Mouse (Mus musculus): Measurements from ENCODE around the gene Rbp2. TPM values are rescaled to one million over a fixed set of nuclear protein-coding genes. Genes with fewer than 3 reads are reported as not detected.

Gene Rbp2
- polyA plus RNA-seq, 1 experiment from 2014 or later, result 4.1 TPM

DNA sequence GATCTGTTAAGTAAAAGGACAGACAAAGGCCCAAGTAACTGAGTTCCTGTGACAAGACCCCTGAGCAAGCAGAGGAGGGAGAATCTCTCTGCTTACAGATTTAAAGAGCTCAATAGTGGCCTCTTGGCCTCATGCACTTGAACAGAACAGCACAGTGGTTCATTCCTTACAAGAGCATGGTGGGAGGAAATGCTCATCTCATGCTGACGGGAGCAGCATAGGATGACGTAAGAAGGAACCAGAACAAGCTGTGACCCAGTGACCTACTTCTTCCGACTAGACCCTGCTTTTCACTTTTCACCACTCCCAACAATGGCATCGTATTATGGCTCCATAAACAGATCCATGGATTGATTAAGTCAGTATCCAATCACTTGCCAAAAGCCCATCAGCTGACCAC is 3.7 kb upstream of the Rbp2 start:
- no peaks in the 10 kb centered on the region for H3K4me1 ChIP-seq (ENCODE audit: control insufficient read depth, insufficient read depth, low read length)
- no peaks in the 10 kb centered on the region for H3K36me3 ChIP-seq (ENCODE audit: control insufficient read depth, insufficient read depth, low read length)
- H3K9ac ChIP-seq (replicated peaks; ENCODE audit: low read depth, low read length), result no peak overlapping the region
- 58% methylated on average over 4 of the region's 4 CpGs for WGBS
- H3K27ac ChIP-seq (ENCODE audit: low read length), result no peak overlapping the region
- no peaks in the 10 kb centered on the region for H3K9me3 ChIP-seq (ENCODE audit: control insufficient read depth, low read depth, low read length)
- no peak overlapping the region for H3K4me2 ChIP-seq (replicated peaks; ENCODE audit: low read depth, low read length)
- H3K27me3 ChIP-seq (ENCODE audit: control insufficient read depth, insufficient read depth, low read length), result no peaks in the 10 kb centered on the region
- ATAC-seq (ENCODE audit: insufficient number of reproducible peaks, insufficient read depth, low FRiP score, low read depth), result no peak
- no peak overlapping the region for H3K4me3 ChIP-seq (ENCODE audit: low read depth, low read length)

DNA sequence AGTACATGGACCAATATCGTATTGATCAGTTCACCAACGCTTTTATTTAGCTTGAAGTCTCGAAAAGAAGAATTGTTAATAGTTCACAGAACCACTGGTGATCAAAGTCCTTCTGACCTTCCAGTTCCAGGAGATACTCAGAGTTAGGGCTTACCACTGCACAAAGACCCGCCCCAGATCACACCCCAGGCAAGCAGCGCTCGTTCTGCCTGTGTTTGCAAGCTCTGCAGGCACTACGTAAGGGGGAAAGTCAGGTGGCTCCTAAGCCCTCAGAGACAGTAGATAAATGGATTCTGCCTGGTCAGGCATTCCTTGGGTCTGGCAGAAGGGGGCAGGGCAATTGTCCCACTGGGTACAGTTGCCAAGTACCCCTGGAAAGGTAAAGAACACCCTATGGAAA is 895 bp upstream of the Rbp2 start:
- H3K4me3 ChIP-seq (ENCODE audit: low read depth, low read length), result no peak overlapping the region
- no peaks in the 10 kb centered on the region for H3K36me3 ChIP-seq (ENCODE audit: control insufficient read depth, insufficient read depth, low read length)
- WGBS, result 69% methylated on average over 7 of the region's 7 CpGs
- H3K9me3 ChIP-seq (ENCODE audit: control insufficient read depth, low read depth, low read length), result no peaks in the 10 kb centered on the region
- H3K27ac ChIP-seq (ENCODE audit: low read length), result no peak overlapping the region
- no peaks in the 10 kb centered on the region for H3K27me3 ChIP-seq (ENCODE audit: control insufficient read depth, insufficient read depth, low read length)
- H3K4me2 ChIP-seq (replicated peaks; ENCODE audit: low read depth, low read length), result no peak overlapping the region
- H3K4me1 ChIP-seq (ENCODE audit: control insufficient read depth, insufficient read depth, low read length), result peaks cover under 1% of the 10 kb centered on the region; the same call in 1 of the 2 replicates
- no peak overlapping the region for H3K9ac ChIP-seq (replicated peaks; ENCODE audit: low read depth, low read length)
- ATAC-seq (ENCODE audit: insufficient number of reproducible peaks, insufficient read depth, low FRiP score, low read depth), result no peak

DNA sequence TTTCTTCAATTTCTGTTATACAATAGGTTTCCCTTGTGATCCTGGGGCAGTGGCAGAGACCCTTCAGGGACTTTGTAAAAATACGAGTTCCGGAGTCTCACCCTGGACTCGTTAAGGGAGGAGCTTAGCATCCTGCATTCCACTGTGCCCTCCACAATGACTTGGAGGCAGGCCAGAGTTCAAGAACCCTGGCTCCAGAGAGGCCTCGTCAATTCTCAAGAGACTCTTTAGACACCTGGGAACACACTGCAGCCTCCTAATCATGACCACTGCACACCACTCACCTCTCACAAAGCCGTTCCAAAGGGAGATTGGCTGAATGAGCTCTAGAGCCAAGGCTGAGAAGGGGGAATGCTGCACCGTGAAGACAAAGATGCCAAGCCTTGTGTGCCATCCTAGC is 1.4 kb downstream of the Rbp2 start:
- no peak overlapping the region for H3K27ac ChIP-seq (ENCODE audit: low read length)
- no peak for ATAC-seq (ENCODE audit: insufficient number of reproducible peaks, insufficient read depth, low FRiP score, low read depth)

DNA sequence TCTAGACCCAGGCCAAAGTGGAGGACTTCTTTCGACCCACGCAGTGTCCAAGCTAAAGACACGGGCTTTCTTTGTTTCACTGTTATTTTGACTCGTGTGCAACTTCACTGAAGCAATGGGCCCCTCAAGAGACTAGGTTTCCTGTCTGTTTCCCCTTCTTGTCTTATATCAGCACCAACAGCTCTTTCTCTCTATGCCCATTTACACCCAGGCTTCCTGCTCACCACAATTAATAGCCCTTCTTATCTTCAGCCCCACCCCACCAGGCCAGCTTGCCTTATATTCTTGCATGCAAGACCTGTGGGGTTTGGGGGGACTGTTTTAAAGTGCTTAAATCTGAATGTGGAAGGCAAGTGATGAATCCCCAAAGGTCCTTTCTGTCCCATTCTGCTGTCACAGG is 3.6 kb downstream of the Rbp2 start:
- H3K9me3 ChIP-seq (ENCODE audit: control insufficient read depth, low read depth, low read length), result no peaks in the 10 kb centered on the region
- H3K27me3 ChIP-seq (ENCODE audit: control insufficient read depth, insufficient read depth, low read length), result no peaks in the 10 kb centered on the region
- H3K4me2 ChIP-seq (replicated peaks; ENCODE audit: low read depth, low read length), result no peak overlapping the region
- WGBS, result 74% methylated on average over 4 of the region's 4 CpGs
- no peak overlapping the region for H3K27ac ChIP-seq (ENCODE audit: low read length)
- no peak overlapping the region for H3K4me3 ChIP-seq (ENCODE audit: low read depth, low read length)
- no peak overlapping the region for H3K9ac ChIP-seq (replicated peaks; ENCODE audit: low read depth, low read length)
- peaks cover 4% of the 10 kb centered on the region; the same call in 1 of the 2 replicates for H3K4me1 ChIP-seq (ENCODE audit: control insufficient read depth, insufficient read depth, low read length)
- no peaks in the 10 kb centered on the region for H3K36me3 ChIP-seq (ENCODE audit: control insufficient read depth, insufficient read depth, low read length)
- ATAC-seq (ENCODE audit: insufficient number of reproducible peaks, insufficient read depth, low FRiP score, low read depth), result no peak

More for the DNA sequence above, 1.4 kb downstream of the Rbp2 start:
- Histone ChIP-seq H3K4me1 (ENCODE audit: control insufficient read depth, insufficient read depth, low read length) (peaks cover 4% of the 10 kb centered on the region; the same call in 1 of the 2 replicates), H3K4me2 (replicated peaks; ENCODE audit: low read depth, low read length) (no peak overlapping the region), H3K4me3 (ENCODE audit: low read depth, low read length) (no peak overlapping the region), H3K9me3 (ENCODE audit: control insufficient read depth, low read depth, low read length) (no peaks in the 10 kb centered on the region), H3K9ac (replicated peaks; ENCODE audit: low read depth, low read length) (no peak overlapping the region), H3K36me3 (ENCODE audit: control insufficient read depth, insufficient read depth, low read length) (no peaks in the 10 kb centered on the region), H3K27me3 (ENCODE audit: control insufficient read depth, insufficient read depth, low read length) (no peaks in the 10 kb centered on the region)
- 58% methylated on average over 6 of the region's 6 CpGs for whole genome bisulfite sequencing

DNA sequence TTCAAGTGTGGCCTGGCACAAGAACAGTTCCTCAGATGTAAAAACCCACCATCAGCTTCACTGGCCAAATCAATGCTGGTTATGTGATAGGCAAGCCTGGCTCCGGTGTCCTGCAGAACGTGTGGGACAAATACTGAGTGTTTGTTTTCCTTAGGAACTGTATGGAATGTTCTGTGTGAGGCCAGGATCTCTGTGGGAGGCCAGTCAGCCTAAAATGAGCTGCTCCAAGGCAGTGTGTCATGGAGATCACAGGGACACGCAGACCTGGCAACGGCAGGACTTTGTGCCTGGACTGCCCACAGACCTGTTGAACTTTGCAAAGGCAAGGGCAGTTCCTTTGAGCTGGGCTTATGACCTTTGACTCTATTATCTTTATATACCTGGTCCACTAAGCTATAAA is 4.2 kb downstream of the Rbp2 start:
- Histone ChIP-seq H3K4me1 (ENCODE audit: control insufficient read depth, insufficient read depth, low read length) (peaks cover 4% of the 10 kb centered on the region; the same call in 1 of the 2 replicates), H3K4me2 (replicated peaks; ENCODE audit: low read depth, low read length) (no peak overlapping the region), H3K27ac (ENCODE audit: low read length) (no peak overlapping the region), H3K27me3 (ENCODE audit: control insufficient read depth, insufficient read depth, low read length) (no peaks in the 10 kb centered on the region), H3K36me3 (ENCODE audit: control insufficient read depth, insufficient read depth, low read length) (no peaks in the 10 kb centered on the region), H3K9ac (replicated peaks; ENCODE audit: low read depth, low read length) (no peak overlapping the region), H3K4me3 (ENCODE audit: low read depth, low read length) (no peak overlapping the region), H3K9me3 (ENCODE audit: control insufficient read depth, low read depth, low read length) (no peaks in the 10 kb centered on the region)
- ATAC-seq (ENCODE audit: insufficient number of reproducible peaks, insufficient read depth, low FRiP score, low read depth), result peak; percentile 46; the same call in 1 of the 2 replicates
- 32% methylated on average over 4 of the region's 4 CpGs for WGBS

DNA sequence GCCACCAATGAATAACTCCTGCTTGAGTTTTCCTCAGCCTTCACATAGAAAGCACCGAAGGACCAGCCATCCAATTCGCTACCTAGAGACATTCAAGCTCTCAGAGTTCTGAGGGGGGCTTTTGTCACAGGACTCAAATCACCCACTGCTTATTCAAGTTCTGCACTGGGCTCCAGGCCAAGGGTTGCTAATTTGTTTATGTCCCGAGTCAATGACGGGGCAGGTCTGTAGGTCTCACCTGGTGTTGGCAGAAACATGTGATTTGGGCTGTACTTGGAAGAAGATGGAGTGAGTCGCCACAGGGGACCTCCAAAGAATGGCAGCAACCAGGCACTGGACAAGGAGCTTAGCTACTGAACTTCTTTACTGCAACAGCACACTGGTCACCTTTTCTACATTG is 5.2 kb downstream of the Rbp2 start:
- no peak for ATAC-seq (ENCODE audit: insufficient number of reproducible peaks, insufficient read depth, low FRiP score, low read depth)
- H3K9me3 ChIP-seq (ENCODE audit: control insufficient read depth, low read depth, low read length), result no peaks in the 10 kb centered on the region
- H3K9ac ChIP-seq (replicated peaks; ENCODE audit: low read depth, low read length), result no peak overlapping the region
- no peak overlapping the region for H3K27ac ChIP-seq (ENCODE audit: low read length)
- H3K4me3 ChIP-seq (ENCODE audit: low read depth, low read length), result no peak overlapping the region
- WGBS, result 80% methylated on average over 5 of the region's 5 CpGs
- H3K27me3 ChIP-seq (ENCODE audit: control insufficient read depth, insufficient read depth, low read length), result no peaks in the 10 kb centered on the region
- no peak overlapping the region for H3K4me2 ChIP-seq (replicated peaks; ENCODE audit: low read depth, low read length)
- H3K4me1 ChIP-seq (ENCODE audit: control insufficient read depth, insufficient read depth, low read length), result peaks cover 4% of the 10 kb centered on the region; the same call in 1 of the 2 replicates
- no peaks in the 10 kb centered on the region for H3K36me3 ChIP-seq (ENCODE audit: control insufficient read depth, insufficient read depth, low read length)

DNA sequence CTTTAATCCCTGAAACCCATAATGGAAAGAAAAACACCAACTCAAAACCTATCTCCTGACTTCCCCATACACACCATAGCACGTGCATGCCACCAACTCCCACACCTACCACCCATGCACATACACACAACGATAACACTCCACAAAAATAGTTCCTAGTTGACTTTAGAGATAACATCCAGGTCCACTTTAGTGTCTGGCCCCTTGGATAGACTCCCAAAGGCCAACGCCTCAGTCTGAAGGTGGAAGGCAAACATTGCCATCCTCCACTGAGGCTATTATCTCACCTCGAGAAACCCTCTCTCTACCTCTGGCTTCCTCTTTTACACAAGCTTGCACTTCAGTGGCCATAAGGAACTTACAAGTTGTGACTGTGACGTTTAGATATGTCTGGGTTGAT is 6.3 kb downstream of the Rbp2 start:
- ATAC-seq (ENCODE audit: insufficient number of reproducible peaks, insufficient read depth, low FRiP score, low read depth), result no peak
- Histone ChIP-seq H3K9me3 (ENCODE audit: control insufficient read depth, low read depth, low read length) (no peaks in the 10 kb centered on the region), H3K9ac (replicated peaks; ENCODE audit: low read depth, low read length) (no peak overlapping the region), H3K4me1 (ENCODE audit: control insufficient read depth, insufficient read depth, low read length) (peaks cover 6% of the 10 kb centered on the region), H3K27ac (ENCODE audit: low read length) (no peak overlapping the region), H3K27me3 (ENCODE audit: control insufficient read depth, insufficient read depth, low read length) (no peaks in the 10 kb centered on the region), H3K4me3 (ENCODE audit: low read depth, low read length) (no peak overlapping the region), H3K4me2 (replicated peaks; ENCODE audit: low read depth, low read length) (no peak overlapping the region), H3K36me3 (ENCODE audit: control insufficient read depth, insufficient read depth, low read length) (no peaks in the 10 kb centered on the region)
- 77% methylated on average over 5 of the region's 5 CpGs for WGBS

DNA sequence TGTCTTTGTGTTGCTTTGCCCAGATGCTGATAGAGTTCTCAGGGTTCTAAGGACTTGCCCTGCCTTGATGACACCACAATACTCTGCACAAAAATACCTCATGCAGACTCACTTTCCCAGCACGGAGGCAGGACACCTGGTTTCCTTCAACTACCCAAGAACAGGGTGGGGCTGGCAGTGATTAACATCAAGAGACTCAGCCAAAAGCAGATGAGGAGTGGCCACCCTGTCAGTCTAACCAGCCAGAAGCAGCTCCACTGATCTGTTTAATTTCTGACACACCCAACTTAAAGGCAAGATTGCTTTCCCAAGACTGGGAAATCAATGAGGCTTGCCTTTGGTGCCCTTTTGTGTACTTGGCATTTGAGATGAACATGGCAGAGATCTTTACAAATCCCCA is 6.9 kb downstream of the Rbp2 start:
- no peaks in the 10 kb centered on the region for H3K36me3 ChIP-seq (ENCODE audit: control insufficient read depth, insufficient read depth, low read length)
- H3K27ac ChIP-seq (ENCODE audit: low read length), result no peak overlapping the region
- H3K9ac ChIP-seq (replicated peaks; ENCODE audit: low read depth, low read length), result no peak overlapping the region
- H3K4me3 ChIP-seq (ENCODE audit: low read depth, low read length), result no peak overlapping the region
- no peaks in the 10 kb centered on the region for H3K9me3 ChIP-seq (ENCODE audit: control insufficient read depth, low read depth, low read length)
- 38% methylated on average over 1 of the region's 1 CpGs for WGBS
- H3K27me3 ChIP-seq (ENCODE audit: control insufficient read depth, insufficient read depth, low read length), result no peaks in the 10 kb centered on the region
- no peak overlapping the region for H3K4me2 ChIP-seq (replicated peaks; ENCODE audit: low read depth, low read length)
- H3K4me1 ChIP-seq (ENCODE audit: control insufficient read depth, insufficient read depth, low read length), result peaks cover 12% of the 10 kb centered on the region
- no peak for ATAC-seq (ENCODE audit: insufficient number of reproducible peaks, insufficient read depth, low FRiP score, low read depth)

DNA sequence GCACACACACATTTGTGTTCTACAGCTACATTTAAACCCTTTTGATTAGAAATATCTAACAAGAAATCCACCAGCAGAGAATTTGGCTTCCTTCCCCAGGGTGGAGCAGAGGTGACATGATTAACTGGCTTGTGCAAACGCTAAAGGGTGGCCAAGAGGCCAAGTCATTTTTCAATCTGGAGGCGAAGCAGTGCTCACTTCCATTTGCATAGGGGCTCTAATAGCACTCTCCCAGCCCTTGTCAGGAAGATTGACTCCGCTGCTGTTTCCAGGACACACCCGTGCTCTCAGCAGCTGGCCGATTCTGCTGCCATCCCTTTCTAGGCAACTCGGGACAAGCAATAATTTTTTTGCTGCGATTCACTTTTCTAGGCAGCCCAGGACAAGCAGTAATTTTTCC is 11.2 kb downstream of the Rbp2 start:
- ATAC-seq (ENCODE audit: insufficient number of reproducible peaks, insufficient read depth, low FRiP score, low read depth), result peak; percentile 70
- no peaks in the 10 kb centered on the region for H3K36me3 ChIP-seq (ENCODE audit: control insufficient read depth, insufficient read depth, low read length)
- H3K4me3 ChIP-seq (ENCODE audit: low read depth, low read length), result no peak overlapping the region
- H3K27ac ChIP-seq (ENCODE audit: low read length), result peak overlapping the region; percentile 49; the same call in 1 of the 2 replicates
- H3K27me3 ChIP-seq (ENCODE audit: control insufficient read depth, insufficient read depth, low read length), result no peaks in the 10 kb centered on the region
- H3K4me1 ChIP-seq (ENCODE audit: control insufficient read depth, insufficient read depth, low read length), result peaks cover 22% of the 10 kb centered on the region
- peak overlapping the region; percentile 21 for H3K4me2 ChIP-seq (replicated peaks; ENCODE audit: low read depth, low read length)
- under 1% methylated on average over 7 of the region's 7 CpGs for WGBS
- H3K9me3 ChIP-seq (ENCODE audit: control insufficient read depth, low read depth, low read length), result no peaks in the 10 kb centered on the region
- no peak overlapping the region for H3K9ac ChIP-seq (replicated peaks; ENCODE audit: low read depth, low read length)
